Mouse (Mus musculus) frontal cortex, postnatal 14 days (tissue): ENCODE data around the gene Cep350.

Source experiments
- DNase-seq, 2 experiments: peaks; one replicate each; pipeline ENCODE4 v3.0.0; 2022; ENCODE audit warnings: low spot score in 2 of 2

Gene Cep350

DNA sequence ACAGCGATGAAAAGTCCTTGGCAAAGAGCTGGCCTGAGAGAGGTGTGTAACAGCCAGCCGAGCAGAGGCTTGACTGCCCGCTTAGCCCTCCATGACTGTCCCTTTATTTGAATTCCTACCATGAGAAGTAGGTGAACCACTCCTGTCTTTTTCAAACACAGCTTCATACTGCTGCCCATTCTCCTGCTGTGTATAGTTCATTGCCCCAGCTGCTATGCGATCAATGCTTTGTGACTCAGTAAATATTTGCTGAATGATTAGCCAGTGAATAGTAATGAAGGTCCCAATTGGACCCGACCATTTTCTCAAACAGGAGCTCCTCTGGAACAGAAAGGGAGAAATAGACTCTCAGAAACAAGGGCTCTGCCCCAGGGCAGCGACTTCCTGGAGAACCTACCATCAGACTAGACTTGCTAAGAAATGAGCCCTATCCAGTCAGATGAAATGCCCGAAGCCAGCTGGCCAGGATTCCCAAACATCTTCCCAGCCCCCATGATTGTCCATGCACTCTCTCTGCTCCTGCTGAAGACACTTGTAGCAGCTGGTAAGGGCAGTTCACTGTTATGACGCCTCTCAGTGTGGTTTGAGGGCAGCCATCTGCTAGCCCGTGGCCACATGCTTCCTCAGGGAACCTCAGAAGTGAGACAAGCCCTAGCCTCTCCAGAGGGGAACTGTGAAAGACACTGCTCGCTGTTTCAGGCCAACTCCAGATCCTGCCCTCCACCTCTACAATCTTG, 163.2 kb downstream of the Cep350 start:
- peak in 1 of 2 experiments; percentile 7 for DNase-seq

DNA sequence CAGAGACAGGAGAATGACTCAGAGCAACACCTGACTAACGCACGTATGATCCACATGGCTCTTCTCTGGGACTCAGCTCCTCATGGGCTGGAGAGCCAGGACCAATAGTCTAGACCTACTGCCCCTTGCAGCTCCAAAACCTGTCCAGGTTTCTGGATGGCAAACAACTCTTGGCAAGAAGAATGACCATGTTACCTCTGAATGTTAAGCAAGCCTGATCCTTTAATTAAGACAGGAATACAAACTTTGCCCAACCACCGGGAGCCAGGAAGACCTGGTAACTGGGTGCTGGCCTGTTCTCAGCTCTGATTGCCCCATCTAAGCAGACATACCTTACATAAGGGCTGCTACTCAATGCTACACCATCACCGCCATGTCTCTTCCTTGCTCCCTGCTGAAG, 164.8 kb downstream of the Cep350 start:
- DNase-seq: no peak

DNA sequence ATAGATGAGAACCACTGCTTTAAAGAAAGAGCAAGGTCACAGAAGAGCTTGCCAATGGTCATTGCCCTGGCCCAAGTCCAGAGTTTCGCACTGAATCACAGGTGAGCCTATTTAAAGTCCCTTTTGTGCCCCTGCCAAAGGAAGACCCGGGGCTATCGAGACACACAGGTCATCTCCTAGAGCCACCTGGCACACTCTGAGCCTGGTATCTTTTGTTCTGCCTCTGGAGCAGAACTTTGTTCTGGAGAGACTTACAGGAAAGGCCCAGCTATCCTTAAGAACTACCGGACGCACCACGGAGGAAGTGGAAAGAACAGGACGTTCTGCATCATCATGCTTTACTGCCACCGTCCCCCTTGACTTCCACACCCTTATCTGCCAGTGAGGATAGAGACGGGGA, 167.4 kb downstream of the Cep350 start:
- no peak for DNase-seq

DNA sequence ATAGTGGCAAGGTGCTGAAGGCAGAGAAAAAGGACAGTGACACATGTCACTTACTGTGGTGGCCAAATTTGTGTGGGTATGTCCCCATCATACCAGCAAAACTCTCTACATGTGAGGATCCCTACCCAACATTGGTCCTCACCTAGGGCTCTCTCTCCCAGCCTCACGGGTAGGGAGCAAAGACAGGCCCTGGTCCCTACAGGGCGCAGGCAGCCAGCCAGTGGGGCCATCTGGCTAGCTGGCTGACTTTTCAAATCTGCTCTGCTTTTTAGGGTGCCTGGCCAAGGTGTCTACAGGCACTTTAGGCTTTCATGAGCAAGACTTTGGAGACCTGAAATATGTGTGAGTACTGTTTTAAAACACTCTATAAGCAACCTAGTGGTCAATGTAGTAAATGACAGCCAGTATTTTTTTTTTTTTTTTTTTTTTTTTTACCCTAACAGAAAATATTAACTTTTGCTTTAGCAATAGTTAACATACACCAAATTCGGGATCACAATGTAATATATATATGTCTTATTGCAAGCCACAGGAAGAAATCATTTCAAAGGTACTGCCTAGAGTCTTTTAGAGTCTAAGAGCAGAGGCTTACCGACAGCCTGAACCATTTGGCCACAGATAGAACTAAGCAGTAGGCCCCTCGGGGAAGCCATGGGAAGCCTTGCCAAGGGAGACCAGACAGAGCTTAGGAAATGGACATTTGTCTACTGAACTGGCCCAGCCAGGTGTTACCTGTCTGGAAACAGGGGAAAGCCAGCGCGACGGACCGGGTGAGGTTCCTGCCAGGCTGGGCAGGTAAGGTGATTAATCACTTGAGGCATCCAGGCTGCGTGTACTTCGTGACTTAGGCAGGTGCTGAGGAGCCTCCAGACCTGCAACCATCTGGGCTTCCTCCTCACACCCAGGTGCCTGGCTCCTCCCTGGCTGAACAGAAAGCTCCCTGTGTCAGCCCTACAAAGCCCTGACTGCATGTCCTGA, 171.8 kb downstream of the Cep350 start:
- no peak for DNase-seq

DNA sequence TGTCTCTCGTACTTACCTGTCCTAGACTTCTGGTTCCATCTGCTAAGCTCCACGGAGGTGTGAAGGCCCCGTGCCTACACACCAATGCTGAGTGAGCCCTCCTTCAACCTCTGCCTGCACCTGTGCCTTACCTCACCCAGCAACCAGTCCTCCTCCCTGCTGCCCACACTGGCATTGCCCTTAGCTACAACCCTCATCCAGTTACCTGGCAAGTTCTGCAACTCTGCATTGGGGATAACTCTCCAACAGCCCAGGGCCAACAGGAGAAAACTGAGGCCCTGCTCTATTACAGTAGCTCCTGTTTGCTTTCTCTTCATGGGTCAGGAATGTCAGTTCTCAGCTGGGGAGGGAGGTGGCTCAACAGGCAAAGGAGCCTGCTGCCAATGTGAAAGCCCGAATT, 175.1 kb downstream of the Cep350 start:
- no peak for DNase-seq

DNA sequence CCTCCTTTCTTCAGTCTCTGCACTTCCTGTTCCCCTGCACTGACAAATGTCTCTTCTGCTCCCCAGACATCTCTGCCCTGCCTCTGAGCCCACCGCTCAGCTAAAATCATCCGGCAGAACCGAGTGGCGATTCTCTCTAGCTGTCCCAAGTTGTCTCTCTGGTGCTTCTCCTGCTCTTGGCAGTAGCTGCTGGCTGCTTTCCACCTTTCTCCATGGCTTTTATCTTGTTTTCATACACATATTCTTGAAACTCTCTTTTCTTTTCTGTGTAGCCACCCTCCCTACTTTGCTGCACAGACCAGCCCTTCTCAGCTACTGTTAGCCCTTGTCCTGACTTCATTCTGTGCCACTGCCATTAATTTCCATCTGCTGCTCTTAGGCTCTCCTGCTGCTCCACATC, 175.6 kb downstream of the Cep350 start:
- DNase-seq: no peak

DNA sequence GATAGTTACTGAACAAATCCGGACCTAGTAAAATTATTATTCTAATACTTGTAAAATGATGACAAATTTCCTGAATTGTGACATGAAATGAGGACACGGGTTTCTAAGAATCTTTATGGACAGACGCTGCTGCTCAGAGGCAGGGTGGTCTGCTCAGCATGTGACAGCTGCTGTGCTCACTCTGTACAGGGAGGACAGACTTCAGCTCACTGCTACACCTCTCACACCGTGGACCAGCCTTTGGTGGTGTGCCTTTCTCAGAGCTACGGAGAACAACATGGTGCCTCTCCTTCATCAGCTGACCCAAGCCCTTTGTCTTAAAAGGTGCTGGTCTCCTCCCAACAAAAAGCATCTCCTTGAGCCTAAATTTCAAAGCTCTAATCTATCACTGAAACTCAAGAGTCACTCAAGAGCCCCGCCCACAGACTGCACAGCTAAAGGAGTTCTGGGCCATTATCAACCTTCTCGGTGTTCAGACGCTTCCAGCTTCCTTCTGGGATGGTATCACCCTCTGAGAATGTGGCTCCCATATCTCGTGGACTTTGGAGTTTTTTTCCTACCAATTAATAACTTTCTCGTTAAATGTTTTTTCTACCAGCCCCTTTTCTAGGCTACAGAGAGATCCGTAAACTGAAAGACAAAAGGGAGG, 176.2 kb downstream of the Cep350 start:
- no peak for DNase-seq

DNA sequence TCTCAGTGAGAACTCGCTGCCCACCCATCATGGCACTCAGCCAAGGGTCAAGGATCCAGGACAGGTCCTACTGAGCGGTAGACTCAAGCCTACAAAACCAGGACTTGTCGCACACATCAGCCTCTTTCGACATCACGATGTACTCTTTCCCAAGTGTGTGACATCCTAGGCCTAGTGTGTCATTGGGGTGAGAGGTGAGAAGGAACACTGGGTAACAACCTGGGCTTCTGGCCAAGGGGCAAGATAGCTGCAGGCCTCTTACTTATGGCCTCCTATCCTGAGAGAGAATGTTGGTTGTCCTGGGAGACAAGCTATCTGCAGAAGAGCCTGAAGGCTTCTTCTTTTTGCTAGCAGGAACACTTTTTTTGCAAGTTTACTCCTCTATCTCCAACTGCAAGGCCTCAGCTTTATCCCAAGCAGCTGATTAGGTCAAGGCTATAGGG, 177.2 kb downstream of the Cep350 start:
- no peak for DNase-seq
